Mouse (Mus musculus) brain, embryonic 14.5 days (tissue): ENCODE data around the gene Stambpl1.

Source experiments
- CTCF ChIP-seq: fragments of 200-500 bp; IDR thresholded peaks from 2 replicates; pipeline ENCODE4 v1.5.1; 2012; ENCODE audit warnings: inconsistent platforms, mild to moderate bottlenecking, moderate library complexity, borderline replicate concordance; ENCODE audit not compliant: insufficient read depth, insufficient read length; ENCODE audit errors: extremely low read depth
- POLR2A ChIP-seq: fragments of 200-500 bp; IDR thresholded peaks from 2 replicates; pipeline ENCODE4 v1.6.1; 2012; ENCODE audit warnings: mild to moderate bottlenecking, inconsistent platforms, borderline replicate concordance; ENCODE audit not compliant: poor library complexity, insufficient read depth, insufficient read length, severe bottlenecking; ENCODE audit errors: extremely low read depth

- TF ChIP-seq POLR2A (no peak), CTCF (no peak)
Measured at GRCm38 (mm10) chr19:34182490-34182889, 9.5 kb upstream of the Stambpl1 start.
